Mouse (Mus musculus): ENCODE data around the gene Ngrn. TPM values are rescaled to one million over a fixed set of nuclear protein-coding genes. Genes with fewer than 3 reads are reported as not detected.

The Ngrn gene
- polyA plus RNA-seq, 1 experiment = 23.5 TPM

GRCm38 (mm10) chr7:80261372-80261990 is 466 bp downstream of the Ngrn start:
- no peak for DNase-seq (ENCODE audit: low read depth)

- no peak for DNase-seq (ENCODE audit: low read depth)
These were observed 3.6 kb downstream of the Ngrn start for GRCm38 (mm10) chr7:80264606-80265005.

DNA sequence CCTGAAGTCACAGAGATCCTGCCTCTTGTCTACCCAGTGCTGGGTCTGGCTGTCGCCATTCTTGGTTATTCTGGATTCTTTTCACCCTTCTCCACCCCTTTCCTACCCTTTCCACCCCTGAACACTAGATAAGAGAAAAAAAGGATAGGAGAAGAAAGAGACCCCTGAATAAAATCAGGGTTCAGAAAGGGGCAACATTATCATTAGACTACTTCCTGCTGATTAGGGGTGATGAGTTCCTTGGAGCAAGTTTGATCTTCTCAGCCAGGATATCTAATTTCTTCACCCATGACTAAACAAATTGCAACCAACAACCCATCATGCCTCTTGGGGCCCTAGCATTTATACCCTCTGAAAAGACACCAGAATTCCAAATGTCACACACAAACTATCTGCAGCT is 6.7 kb downstream of the Ngrn start:
- DNase-seq (ENCODE audit: low read depth) = no peak

DNA sequence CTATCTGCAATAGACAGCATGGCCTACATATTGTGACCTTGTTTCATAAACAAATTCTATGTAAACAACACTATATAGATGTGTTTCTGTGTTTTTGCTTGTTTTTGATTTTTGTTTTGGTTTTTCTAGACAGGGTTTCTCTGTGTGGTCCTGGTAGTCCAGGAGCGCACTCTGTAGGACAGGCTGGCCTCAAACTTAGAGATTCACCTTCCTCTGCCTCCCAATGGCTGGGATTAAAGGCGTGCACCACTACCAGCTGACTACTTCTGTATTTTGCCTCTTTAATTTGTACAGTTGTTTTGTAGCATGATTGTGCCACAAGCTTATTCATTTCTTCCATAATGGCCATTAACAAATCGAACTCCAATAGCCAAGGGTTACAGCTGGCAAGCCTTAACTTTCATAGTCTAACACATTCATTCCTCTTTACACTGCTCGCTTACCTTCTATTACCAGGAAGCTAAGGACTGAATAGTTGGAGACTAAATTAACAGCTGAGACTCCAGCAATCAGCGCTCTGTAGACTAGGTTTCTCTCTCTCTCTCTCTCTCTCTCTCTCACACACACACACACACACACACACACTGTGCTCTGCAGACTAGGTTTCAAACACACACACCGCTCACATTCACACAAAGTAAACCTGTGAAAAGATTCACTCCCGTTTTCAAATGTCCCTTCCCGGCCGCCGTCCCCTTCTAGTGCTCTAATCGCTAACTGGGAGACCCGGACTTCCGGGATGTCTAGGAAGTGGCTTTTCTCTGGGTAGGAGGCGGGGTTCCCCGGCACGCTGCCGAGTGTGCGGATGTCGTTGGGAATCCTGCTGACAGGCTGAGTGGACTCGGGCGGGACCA is 8.1 kb downstream of the Ngrn start, which contains the start of gene Vps33b:
TSS of gene Vps33b (plus strand) at position 753 of the 854 bp plus-strand sequence.
- peak; percentile 52 for DNase-seq (ENCODE audit: low read depth)

DNA sequence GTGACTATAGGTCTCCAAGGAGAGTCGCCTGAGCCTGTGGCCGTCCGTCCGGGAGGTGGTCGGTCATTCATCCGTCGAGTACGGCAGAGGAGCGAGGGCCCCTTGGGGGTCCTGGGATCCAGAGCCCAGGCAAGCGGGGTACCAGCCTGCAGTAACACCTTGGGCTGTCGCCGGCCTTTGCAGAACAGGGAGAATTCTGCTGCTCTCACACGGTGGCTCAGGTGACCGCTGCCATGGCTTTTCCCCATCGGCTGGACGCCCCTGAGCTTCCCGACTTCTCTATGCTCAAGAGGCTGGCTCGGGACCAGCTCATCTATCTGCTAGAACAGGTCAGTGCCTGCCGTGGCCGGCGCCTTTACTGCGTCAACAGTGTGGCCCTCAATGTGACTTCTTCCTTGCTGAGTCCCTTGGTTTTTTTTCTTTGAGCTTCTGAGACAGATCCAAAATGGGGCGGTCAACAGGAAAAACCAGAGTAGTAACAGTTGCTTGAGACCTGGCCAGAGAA is 8.8 kb downstream of the Ngrn start:
- DNase-seq (ENCODE audit: low read depth) = no peak

- no peak for DNase-seq (ENCODE audit: low read depth)
These were observed 12.4 kb downstream of the Ngrn start for GRCm38 (mm10) chr7:80273456-80273855.

GRCm38 (mm10) chr7:80276374-80276773 is 15.4 kb downstream of the Ngrn start:
- no peak for DNase-seq (ENCODE audit: low read depth)

DNA sequence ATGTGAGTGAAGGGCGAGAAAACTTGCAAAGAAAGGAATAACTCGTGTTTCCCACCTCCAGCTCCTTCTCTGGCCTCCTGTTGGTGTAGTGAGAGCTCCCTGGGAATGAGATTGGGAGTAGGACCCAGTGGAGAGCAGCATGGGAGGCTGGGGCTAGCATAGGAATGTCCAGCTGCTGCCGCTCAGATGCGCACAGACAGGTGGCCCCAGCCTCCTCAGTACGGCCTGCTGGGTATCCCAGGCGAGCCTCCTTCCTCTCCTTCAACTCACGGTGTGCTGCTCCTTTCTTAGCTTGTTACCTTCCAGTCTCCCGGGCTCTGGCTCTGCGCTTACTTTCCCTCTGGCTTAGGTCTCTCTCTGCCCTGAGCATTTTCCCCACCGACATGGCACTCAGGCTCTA is 19.0 kb downstream of the Ngrn start:
- DNase-seq (ENCODE audit: low read depth) = no peak

GRCm38 (mm10) chr7:80280998-80281397 is 20.0 kb downstream of the Ngrn start:
- no peak for DNase-seq (ENCODE audit: low read depth)

- no peak for DNase-seq (ENCODE audit: low read depth)
These were observed 20.6 kb downstream of the Ngrn start for GRCm38 (mm10) chr7:80281646-80282045.

DNA sequence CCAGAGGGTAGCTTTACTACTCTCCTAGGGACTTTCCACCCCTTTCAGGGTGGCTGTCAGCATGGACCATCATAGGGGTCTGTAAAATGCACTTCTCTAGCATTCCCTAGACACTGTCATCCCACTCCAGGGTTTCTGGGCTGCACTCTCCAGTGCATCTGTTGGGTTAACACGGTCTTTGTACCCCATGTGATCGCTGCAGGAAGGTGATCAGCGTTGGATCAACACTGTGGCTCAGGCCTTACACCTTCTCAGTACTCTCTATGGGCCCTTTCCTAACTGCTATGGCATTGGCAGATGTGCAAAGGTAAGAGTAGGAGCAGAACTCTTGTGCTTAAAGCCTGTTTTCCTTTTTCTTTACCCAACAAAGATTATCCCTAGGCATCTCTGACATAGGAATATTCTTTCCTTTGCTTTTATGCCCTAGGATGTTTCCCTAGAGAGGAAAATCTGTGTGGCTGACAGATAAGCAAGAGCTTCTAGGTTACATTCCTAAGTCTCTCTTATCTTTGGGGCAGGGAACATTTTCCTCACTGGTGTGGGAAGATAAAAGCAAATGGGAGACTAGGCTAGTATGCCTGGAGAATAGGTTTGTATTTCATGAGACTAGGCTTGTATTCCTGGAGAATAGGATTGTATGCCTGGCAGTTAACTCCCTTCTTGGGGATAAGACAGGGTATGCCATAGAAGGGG is 22.4 kb downstream of the Ngrn start:
- no peak for DNase-seq (ENCODE audit: low read depth)

DNA sequence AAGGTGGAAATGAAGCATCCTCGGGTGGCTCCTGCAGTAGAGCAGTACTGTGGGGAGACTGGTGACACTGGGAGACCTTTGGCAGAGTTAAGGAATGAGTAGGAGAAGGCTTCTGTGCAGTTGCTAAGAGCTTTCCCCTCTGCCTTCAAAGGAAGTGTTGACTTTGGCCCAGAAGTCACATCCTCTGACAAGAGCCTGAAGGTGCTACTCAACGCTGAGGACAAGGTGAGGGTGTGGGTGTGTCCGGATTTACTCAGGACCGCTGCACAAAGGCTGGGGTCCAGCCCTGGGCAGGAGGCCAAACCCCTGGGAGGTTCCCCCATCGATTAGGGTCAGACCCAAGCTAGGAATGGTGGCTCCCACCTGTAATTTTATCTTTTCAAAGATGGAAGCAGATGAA is 23.4 kb downstream of the Ngrn start:
- DNase-seq (ENCODE audit: low read depth) = no peak

DNA sequence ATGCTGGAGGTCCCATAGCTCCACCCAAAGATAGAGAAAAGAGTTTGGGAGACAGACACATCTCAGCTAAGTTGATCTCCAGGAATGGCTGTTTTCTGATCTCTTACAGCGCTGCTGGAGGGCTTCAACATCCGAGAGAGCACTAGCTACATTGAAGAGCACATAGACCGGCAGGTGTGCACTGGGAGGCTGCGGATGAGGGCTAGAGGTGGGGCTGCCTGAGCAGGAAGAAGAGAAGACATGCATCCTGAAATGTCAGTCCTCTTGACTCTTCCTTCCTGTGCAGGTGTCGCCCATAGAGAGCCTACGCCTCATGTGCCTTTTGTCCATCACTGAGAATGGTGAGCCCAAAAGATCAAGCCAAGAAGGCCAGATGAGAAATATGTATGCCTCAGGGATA is 24.7 kb downstream of the Ngrn start:
- no peak for DNase-seq (ENCODE audit: low read depth)

DNA sequence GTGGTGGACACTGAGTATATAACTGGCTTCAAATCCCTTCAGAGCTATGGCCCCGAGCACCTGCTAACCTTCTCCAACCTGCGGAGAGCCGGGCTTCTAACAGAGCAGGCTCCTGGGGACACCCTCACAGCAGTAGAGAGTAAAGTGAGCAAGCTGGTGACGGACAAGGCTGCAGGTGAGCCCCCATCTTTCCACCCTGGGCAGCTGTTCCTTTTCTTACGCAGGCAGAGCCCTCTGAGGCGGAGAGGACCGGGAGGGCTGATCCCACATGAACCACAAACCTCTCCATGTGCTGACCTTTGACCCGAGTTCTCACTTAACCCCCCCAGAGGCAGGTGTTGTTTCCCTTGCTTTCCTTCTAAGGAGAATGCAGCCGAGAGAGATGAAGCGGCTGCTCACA is 26.7 kb downstream of the Ngrn start:
- no peak for DNase-seq (ENCODE audit: low read depth)

- DNase-seq (ENCODE audit: low read depth) = peak; percentile 70
These were observed 33.2 kb downstream of the Ngrn start, which contains the start of gene Prc1 for GRCm38 (mm10) chr7:80294062-80294763. TSS of gene Prc1 (plus strand) at chr7:80294450.

- DNase-seq (ENCODE audit: low read depth) = no peak
These were observed 34.0 kb downstream of the Ngrn start for GRCm38 (mm10) chr7:80294764-80295648.

DNA sequence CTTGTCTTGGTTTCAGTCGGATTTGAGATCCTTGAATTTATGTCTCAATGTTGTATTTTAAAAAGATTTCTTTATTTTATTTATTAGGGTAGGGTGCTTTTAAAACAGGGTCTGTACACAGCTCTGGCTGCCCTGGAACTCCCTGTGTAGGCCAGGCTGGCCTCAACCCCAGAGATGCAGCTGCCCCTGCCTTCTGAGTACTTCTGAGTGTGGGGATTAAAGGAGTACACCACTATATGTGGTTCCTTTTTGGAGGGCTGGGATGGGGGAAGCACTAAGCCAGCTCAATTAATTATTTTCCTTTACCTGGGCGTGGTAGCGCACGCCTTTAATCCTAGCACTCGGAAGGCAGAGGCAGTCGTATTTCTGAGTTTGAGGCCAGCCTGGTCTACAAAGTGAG is 35.4 kb downstream of the Ngrn start:
- no peak for DNase-seq (ENCODE audit: low read depth)

DNA sequence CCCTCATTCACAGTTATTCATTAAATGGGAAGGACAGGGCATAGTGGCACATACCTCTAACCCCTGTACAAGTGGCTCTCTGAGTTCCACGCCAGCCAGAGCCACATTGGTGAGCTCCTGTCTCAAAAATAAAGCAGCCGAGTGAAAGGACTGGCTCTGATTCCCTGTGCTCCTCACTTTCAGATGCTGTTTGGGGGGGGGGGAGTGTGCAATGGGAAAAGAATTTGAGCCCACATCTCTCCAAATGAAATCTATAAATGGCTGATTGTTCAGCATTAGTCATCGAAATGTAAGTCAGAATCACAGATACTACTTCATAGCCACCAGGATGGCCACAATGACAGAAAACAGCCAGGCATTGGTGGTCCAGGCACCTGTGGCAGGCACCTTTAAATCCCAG is 36.0 kb downstream of the Ngrn start:
- no peak for DNase-seq (ENCODE audit: low read depth)

GRCm38 (mm10) chr7:80298754-80299153 is 37.7 kb downstream of the Ngrn start:
- no peak for DNase-seq (ENCODE audit: low read depth)

DNA sequence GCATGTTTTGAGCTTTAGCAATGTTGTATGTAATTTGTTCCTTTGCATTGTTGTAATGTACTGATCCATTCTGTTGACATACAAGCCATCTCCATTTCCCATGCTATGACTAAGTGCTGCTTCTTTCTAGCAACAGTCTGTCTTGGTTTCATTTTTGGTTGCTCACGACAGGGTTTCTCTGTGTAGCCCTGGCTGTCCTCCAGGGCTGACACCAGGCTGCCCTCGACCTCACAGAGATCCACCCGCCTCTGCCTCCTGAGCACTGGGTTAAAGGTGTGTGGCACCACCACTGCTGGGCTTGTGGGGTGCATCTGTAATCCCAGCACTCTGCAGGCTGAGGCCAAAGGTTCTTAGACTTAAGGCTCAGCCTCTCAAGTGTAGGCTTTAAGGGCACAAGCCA is 38.6 kb downstream of the Ngrn start:
- no peak for DNase-seq (ENCODE audit: low read depth)

GRCm38 (mm10) chr7:80301522-80301921 is 40.5 kb downstream of the Ngrn start:
- DNase-seq (ENCODE audit: low read depth) = no peak
